Mouse (Mus musculus): Measurements from ENCODE around the gene Hoxb6.

- TF ChIP-seq POLR2A (IDR thresholded peaks at IDR 0.05; ENCODE audit: extremely low read depth, insufficient read depth, low read length) (no peak), CTCF (IDR thresholded peaks at IDR 0.05; ENCODE audit: extremely low read depth, insufficient read depth, low read length) (no peak)
Measured at GRCm38 (mm10) chr11:96303151-96304099, 11.1 kb downstream of the Hoxb6 start, which contains the start of gene Hoxb5.

All from cortical plate, adult 2 months (tissue).